Mouse (Mus musculus) ES-E14 (cell line): ENCODE data around the gene 1700020D05Rik.

Experiments used
- CHD2 ChIP-seq: IDR thresholded peaks from 2 replicates; pipeline ENCODE4 v1.6.1; 2014; ENCODE audit warnings: mild to moderate bottlenecking, low read depth, low read length, inconsistent platforms
- MAFK ChIP-seq: IDR thresholded peaks from 2 replicates; pipeline ENCODE4 v1.6.1; 2014; ENCODE audit warnings: mild to moderate bottlenecking, low read depth, low read length, inconsistent platforms; ENCODE audit not compliant: insufficient read depth

GRCm38 (mm10) chr19:5471846-5472245 is 31.7 kb downstream of the 1700020D05Rik start:
- TF ChIP-seq MAFK (no peak), CHD2 (no peak)
